Mouse (Mus musculus) C2C12 (cell line): Measurements from ENCODE around the gene Enox1.

Source experiments
- CTCF ChIP-seq: IDR thresholded peaks from one replicate; pipeline ENCODE4 v1.5.1; 2011; ENCODE audit not compliant: control insufficient read depth, insufficient read depth, insufficient read length
- MYOG ChIP-seq: IDR thresholded peaks from one replicate; pipeline ENCODE4 v1.6.1; 2011; ENCODE audit not compliant: control insufficient read depth, insufficient read length; ENCODE audit errors: extremely low read depth
- USF1 ChIP-seq: IDR thresholded peaks from one replicate; pipeline ENCODE4 v1.6.1; 2011; ENCODE audit warnings: low read depth, mild to moderate bottlenecking, control low read depth, moderate library complexity

DNA sequence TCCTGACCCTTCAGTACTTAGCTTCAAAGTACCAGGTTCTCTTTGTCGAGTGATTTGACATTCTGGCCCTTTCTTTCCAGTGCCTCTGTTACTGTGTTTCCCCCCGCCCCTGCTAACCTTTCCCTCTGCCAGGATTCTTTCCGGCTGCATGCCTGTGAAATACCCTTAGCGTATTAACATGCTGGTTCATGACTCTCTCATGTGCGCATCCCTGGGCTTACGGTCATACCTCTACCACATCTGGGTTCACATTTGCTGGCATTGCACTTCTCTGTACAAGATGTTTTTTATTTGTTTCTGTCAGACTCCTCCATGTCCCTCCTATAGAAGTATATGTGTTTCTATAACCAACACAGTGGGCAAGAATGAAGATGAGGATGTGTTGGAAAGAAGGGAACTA is 11.6 kb downstream of the Enox1 start:
- TF ChIP-seq CTCF = no peak
- TF ChIP-seq MYOG = no peak
- TF ChIP-seq USF1 = no peak
